Mouse (Mus musculus): ENCODE measurements at regions not wholly inside any gene's neighbourhood (a gene's known extent, or its start where the extent isn't known, plus 50 kb on each side); places are given as distances from the start of the nearest gene placed in this dataset.

- H3K4me3 ChIP-seq (ENCODE audit: insufficient read depth, low read length) = no peak overlapping the region
- H3K27ac ChIP-seq (ENCODE audit: insufficient read depth, low read length) = no peak overlapping the region
- TF ChIP-seq CTCF (IDR thresholded peaks at IDR 0.05; ENCODE audit: extremely low read depth, insufficient read depth, low read length) (no peak), POLR2A (IDR thresholded peaks at IDR 0.05; ENCODE audit: extremely low read depth, insufficient read depth, low read length) (no peak)
- no peaks in the 10 kb centered on the region for H3K4me1 ChIP-seq (ENCODE audit: control insufficient read depth, insufficient read depth, low read length)
Observed at GRCm38 (mm10) chr11:57432299-57432698, 86.1 kb downstream of the Fam114a2 start.

DNA sequence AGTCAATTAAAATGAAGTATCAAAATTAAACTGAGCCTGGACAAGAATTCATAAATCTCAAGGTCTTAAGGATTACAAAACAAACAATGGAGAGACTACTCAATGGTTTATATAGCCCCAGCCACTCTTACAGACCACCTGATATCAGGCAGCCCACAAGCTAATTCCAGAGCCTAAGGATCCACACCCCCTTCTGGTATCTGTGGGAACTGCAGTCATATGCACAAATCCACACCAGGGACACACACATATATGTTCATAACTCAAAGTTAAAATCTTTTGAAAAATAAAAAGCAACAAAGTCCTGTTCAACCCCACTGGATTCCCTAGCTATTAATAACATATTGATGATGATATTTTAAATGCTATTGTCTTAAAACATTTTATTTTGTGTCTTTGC, 86.5 kb downstream of the Fam114a2 start:
- Histone ChIP-seq H3K4me1 (ENCODE audit: control insufficient read depth, insufficient read depth, low read length) (no peaks in the 10 kb centered on the region), H3K4me3 (ENCODE audit: insufficient read depth, low read length) (no peak overlapping the region), H3K27ac (ENCODE audit: insufficient read depth, low read length) (no peak overlapping the region)
- TF ChIP-seq CTCF (IDR thresholded peaks at IDR 0.05; ENCODE audit: extremely low read depth, insufficient read depth, low read length) = no peak

GRCm38 (mm10) chr11:57426046-57426805, 92.2 kb downstream of the Fam114a2 start:
- Histone ChIP-seq H3K27ac (ENCODE audit: insufficient read depth, low read length) (no peak overlapping the region), H3K4me3 (ENCODE audit: insufficient read depth, low read length) (no peak overlapping the region), H3K4me1 (ENCODE audit: control insufficient read depth, insufficient read depth, low read length) (no peaks in the 10 kb centered on the region)
- TF ChIP-seq CTCF (IDR thresholded peaks at IDR 0.05; ENCODE audit: extremely low read depth, insufficient read depth, low read length) (0 out of 2 replicates have a peak, but pooled peaks have one; percentile 28), POLR2A (IDR thresholded peaks at IDR 0.05; ENCODE audit: extremely low read depth, insufficient read depth, low read length) (no peak)

DNA sequence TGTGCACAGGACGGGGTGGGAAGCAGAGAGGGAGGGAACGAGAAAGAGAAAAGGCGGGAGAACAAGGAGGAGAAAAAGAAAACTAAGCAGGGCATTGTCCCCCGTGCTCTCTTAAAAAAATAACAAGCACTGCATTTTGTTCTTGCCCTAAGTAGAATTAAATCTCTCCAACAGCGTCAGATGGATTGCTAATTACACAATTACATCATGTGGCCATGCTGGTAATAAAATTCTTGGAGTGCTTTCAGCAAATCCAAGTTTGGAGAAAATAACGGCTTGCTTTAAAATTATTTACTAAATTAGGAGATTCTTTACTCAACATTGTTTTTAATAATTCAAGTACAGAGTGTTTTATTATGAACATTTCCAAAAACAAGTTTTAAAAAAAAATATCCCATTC, 99.0 kb downstream of the Fam114a2 start:
- no peak overlapping the region for H3K4me3 ChIP-seq (ENCODE audit: insufficient read depth, low read length)
- TF ChIP-seq CTCF (IDR thresholded peaks at IDR 0.05; ENCODE audit: extremely low read depth, insufficient read depth, low read length) (no peak), POLR2A (IDR thresholded peaks at IDR 0.05; ENCODE audit: extremely low read depth, insufficient read depth, low read length) (no peak)
- H3K27ac ChIP-seq (ENCODE audit: insufficient read depth, low read length) = no peak overlapping the region
- H3K4me1 ChIP-seq (ENCODE audit: control insufficient read depth, insufficient read depth, low read length) = no peaks in the 10 kb centered on the region

- peaks cover 2% of the 10 kb centered on the region for H3K4me1 ChIP-seq (ENCODE audit: control insufficient read depth, insufficient read depth, low read length)
- H3K27ac ChIP-seq (ENCODE audit: insufficient read depth, low read length) = no peak overlapping the region
- TF ChIP-seq POLR2A (IDR thresholded peaks at IDR 0.05; ENCODE audit: extremely low read depth, insufficient read depth, low read length) = no peak
- TF ChIP-seq CTCF (IDR thresholded peaks at IDR 0.05; ENCODE audit: extremely low read depth, insufficient read depth, low read length) = no peak
- H3K4me3 ChIP-seq (ENCODE audit: insufficient read depth, low read length) = no peak overlapping the region
Observed at GRCm38 (mm10) chr11:57416011-57416410, 102.4 kb downstream of the Fam114a2 start.

DNA sequence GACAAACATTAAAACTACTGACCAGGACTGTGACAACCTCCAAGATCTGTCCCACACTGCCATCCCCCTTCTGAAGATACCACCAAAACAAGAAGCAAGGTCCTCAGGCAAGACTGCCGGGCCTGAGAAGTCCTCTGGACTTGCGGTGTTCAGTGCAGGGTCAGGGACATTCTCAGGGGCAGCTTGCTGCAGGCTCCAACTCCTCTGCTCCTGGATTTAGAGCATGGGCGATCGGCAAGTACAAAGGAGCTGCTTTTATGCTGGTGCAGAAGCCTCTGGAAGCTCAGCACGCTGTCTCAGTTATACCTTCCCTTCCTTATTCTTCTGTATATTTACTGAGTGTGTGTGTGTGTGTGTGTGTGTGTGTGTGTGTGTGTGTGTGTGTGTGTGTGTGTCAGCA, 103.2 kb downstream of the Fam114a2 start:
- Histone ChIP-seq H3K27ac (ENCODE audit: insufficient read depth, low read length) (no peak overlapping the region), H3K4me3 (ENCODE audit: insufficient read depth, low read length) (no peak overlapping the region), H3K4me1 (ENCODE audit: control insufficient read depth, insufficient read depth, low read length) (peaks cover 2% of the 10 kb centered on the region)
- TF ChIP-seq POLR2A (IDR thresholded peaks at IDR 0.05; ENCODE audit: extremely low read depth, insufficient read depth, low read length) = no peak
- no peak for TF ChIP-seq CTCF (IDR thresholded peaks at IDR 0.05; ENCODE audit: extremely low read depth, insufficient read depth, low read length)

GRCm38 (mm10) chr11:57414697-57415096, 103.7 kb downstream of the Fam114a2 start:
- H3K4me1 ChIP-seq (ENCODE audit: control insufficient read depth, insufficient read depth, low read length) = peaks cover 2% of the 10 kb centered on the region
- H3K4me3 ChIP-seq (ENCODE audit: insufficient read depth, low read length) = no peak overlapping the region
- no peak overlapping the region for H3K27ac ChIP-seq (ENCODE audit: insufficient read depth, low read length)
- TF ChIP-seq POLR2A (IDR thresholded peaks at IDR 0.05; ENCODE audit: extremely low read depth, insufficient read depth, low read length) (no peak), CTCF (IDR thresholded peaks at IDR 0.05; ENCODE audit: extremely low read depth, insufficient read depth, low read length) (no peak)

GRCm38 (mm10) chr11:57413271-57413670, 105.1 kb downstream of the Fam114a2 start:
- H3K4me1 ChIP-seq (ENCODE audit: control insufficient read depth, insufficient read depth, low read length) = peaks cover 2% of the 10 kb centered on the region
- no peak overlapping the region for H3K4me3 ChIP-seq (ENCODE audit: insufficient read depth, low read length)
- H3K27ac ChIP-seq (ENCODE audit: insufficient read depth, low read length) = peak overlapping the region; percentile 78
- TF ChIP-seq CTCF (IDR thresholded peaks at IDR 0.05; ENCODE audit: extremely low read depth, insufficient read depth, low read length) = no peak
- no peak for TF ChIP-seq POLR2A (IDR thresholded peaks at IDR 0.05; ENCODE audit: extremely low read depth, insufficient read depth, low read length)

- peaks cover 2% of the 10 kb centered on the region for H3K4me1 ChIP-seq (ENCODE audit: control insufficient read depth, insufficient read depth, low read length)
- H3K4me3 ChIP-seq (ENCODE audit: insufficient read depth, low read length) = no peak overlapping the region
- H3K27ac ChIP-seq (ENCODE audit: insufficient read depth, low read length) = peak overlapping the region; percentile 78
- TF ChIP-seq CTCF (IDR thresholded peaks at IDR 0.05; ENCODE audit: extremely low read depth, insufficient read depth, low read length) (no peak), POLR2A (IDR thresholded peaks at IDR 0.05; ENCODE audit: extremely low read depth, insufficient read depth, low read length) (no peak)
Observed at GRCm38 (mm10) chr11:57412766-57413165, 105.7 kb downstream of the Fam114a2 start.

GRCm38 (mm10) chr11:57404172-57404571, 114.2 kb downstream of the Fam114a2 start:
- H3K27ac ChIP-seq (ENCODE audit: insufficient read depth, low read length) = no peak overlapping the region
- H3K4me3 ChIP-seq (ENCODE audit: insufficient read depth, low read length) = no peak overlapping the region
- no peaks in the 10 kb centered on the region for H3K4me1 ChIP-seq (ENCODE audit: control insufficient read depth, insufficient read depth, low read length)
- TF ChIP-seq CTCF (IDR thresholded peaks at IDR 0.05; ENCODE audit: extremely low read depth, insufficient read depth, low read length) (no peak), POLR2A (IDR thresholded peaks at IDR 0.05; ENCODE audit: extremely low read depth, insufficient read depth, low read length) (no peak)
